Mouse (Mus musculus): Measurements from ENCODE around the gene Fcgr4.
A peak's percentile ranks its signal among the peaks of the same experiment; 100 is the strongest.
"Not testable (repeated sequence)": the region's sequence is repeated elsewhere in the genome, so short reads cannot be mapped to it uniquely, and the experiment has no call there.

Gene Fcgr4

DNA sequence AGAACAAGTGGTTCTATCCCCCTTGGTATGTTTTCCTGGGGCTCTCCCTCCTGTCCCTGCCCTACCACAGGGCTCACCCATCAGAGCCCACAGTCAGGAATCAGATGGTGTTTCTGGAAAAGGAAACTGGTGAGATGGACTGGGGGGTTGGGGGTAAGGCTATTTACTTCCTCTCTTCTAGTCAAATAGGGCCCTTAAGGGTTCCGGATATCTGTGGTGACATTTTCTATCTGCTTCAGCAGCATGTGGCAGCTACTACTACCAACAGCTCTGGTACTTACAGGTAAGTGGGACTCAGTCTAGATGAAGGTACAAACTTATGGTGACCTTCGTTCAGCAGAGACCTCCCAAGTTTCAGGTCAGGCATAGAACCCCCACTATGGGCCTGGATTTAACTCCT lies at the start of gene Fcgr4:
Gene Fcgr4 (plus strand): TSS at position 184 of the 400 bp plus-strand sequence.
- no peak for DNase-seq

DNA sequence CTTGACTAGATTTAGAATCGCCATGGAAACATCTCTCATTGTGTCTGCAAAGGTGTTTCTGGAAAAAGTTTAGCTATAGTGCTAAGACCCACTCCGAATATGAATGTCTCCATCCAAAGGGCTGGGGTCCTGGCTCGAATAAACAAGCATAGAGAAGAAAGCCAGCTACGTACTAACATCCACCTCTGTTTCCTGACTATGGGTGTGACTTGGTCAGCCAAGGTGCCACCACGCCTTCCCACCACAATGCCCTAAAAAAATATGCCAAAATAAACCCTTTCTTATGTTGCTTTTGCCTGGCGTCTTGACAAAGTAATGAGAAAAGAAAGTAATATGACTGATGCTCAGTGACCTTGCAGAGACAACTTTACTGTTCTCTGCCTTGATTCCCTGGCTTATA lies 46.2 kb upstream of the Fcgr4 start:
- DNase-seq = no peak

DNA sequence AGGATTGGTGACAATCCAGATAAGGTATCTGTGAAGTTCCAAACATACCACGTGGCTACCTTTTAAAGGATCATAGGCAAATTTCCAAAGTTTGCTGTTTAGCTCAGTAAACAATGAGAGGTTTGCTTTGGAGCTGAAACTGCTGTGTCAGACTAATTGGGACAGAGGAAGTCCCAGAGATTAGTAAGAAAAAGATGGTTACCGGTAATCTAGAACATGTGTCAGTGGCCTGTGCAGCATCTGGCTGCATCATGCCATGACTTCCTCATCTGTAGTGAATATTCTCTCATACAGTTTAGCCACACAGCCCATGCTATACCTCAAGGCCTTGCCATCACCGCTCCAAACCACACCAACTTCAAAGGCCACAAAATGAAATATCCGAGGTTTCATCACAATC lies 45.8 kb upstream of the Fcgr4 start:
- no peak for DNase-seq

DNA sequence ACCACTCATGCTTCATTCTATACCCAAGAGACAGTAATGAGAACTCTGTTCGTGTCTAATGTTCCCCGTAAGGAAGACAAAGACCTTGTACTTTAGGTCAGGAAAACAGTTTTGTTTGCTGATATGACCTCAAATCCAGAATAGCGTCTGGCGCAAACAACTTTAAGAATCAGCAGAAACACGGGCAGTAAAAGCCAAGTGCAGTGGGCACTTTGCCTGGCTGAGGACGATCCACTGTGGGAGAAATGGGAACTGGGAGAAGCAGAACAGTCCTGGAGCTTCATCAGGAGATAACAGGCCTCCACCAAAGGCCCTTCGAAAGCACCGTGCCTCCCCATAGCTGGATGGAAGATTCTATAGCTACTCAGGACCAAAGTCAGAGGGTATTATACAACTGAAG lies 44.5 kb upstream of the Fcgr4 start:
- DNase-seq = no peak

DNA sequence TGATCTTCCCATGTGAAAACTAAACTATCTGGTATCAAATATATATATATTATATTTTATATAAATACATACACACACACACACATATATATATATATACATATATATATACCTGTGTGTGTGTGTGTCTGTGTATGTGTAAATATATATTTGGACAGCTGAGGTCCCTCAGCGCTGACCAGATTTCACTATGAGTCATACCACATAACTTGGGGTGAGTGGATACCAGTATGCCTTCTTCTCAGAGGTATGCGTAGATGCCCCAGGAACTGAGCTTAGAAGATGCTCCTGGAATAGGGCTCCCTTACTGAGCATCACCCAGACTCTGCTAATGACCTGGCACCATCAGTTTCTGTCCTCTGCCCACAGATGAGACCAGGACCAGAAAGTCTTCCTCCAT lies 44.0 kb upstream of the Fcgr4 start:
- no peak for DNase-seq

DNA sequence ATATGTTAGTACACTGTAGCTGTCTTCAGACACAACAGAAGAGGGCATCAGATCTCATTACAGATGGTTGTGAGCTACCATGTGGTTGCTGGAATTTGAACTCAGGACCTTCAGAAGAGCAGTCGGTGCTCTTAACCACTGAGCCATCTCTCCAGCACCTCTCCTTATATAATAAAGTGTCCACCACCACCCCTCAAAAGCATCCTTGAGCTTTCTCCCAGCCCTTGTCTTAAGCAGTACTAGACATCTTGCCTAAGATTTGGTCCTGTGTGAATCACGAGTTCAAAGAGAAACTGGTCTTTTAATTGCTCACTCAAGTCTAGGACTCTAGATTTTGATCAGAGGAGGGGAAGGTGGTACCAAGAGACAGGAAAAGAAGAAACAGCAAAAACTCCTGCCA lies 43.4 kb upstream of the Fcgr4 start:
- DNase-seq = not testable (repeated sequence)

DNA sequence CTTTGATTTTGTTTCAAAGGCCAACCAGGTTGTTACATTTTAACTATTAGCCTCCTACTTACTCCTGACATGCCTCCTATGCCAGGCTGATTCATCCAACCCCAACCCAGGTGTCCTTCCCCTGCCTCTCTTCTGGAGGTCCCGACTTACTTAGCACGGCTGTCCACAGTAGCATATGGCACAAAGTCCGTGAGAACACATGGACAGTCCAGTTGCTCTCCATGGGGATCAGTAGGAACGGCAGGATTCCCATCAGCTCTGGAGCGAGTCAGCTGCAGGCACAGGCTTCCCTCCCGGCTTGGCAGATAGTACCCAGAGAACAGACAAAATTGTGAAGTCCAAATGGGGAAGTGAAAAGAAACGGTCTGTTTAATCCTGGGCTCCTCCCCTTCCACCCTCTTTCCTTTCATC lies 43.0 kb upstream of the Fcgr4 start:
- peak in 1 of 2 experiments; percentile 6 for DNase-seq

DNA sequence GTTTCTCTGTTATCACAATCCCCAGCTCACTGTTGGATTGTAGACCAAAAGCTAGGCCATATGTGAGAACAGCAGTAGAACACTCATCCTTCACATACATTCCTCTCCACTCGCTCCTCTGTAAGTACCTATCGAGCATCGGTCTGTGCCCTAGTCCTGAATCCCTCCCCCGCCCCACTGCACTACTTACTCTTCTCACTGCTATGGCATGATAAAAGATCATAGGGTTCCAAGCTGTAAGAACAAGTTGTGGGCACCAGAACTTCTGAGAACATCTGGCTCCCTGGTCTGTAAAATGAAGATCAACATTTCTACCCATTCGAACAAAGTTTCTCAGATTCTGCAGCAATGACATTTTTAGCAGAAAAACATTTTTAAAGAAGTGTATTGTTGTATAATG lies 42.3 kb upstream of the Fcgr4 start, which contains the start of gene Fcgr2b:
Gene Fcgr2b (minus strand): TSS at position 101 of the 400 bp plus-strand sequence.
- no peak for DNase-seq

DNA sequence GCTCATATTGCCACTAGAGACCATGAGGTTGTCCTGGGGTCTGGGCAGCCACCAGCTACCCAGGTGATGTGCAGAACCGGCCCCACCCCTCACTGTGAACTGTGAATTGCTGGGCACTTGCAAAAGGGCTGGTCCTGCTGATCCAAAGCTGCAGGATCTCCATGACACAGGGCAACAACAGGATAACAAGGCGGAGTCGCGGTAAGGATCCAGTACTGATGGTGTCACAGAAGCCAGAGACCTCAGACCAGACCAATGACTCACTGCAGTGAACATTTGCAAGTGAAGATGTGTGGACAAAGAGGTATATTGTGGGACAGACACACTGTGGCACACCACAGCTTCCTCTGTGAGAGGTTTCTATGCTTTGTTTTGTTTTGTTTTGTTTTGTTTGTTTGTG lies 40.1 kb upstream of the Fcgr4 start:
- DNase-seq = no peak

DNA sequence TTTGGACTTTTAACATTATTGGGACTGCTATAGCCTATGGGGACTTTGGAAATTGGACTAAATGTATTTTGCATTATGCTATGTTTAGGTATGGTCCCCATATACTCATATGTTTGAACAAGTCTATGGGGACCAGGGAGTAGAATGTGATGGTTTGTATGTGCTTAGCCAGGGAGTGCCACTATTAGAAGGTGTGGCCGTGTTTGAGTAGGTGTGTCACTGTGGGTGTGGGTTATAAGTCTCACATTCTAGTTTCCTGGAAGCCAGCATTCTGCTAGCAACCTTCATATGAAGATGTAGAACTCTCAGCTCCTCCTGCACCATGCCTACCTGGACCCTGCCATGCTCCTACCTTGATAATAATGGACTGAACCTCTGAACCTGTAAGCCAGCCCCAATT lies 37.0 kb upstream of the Fcgr4 start:
- not testable (repeated sequence) for DNase-seq

DNA sequence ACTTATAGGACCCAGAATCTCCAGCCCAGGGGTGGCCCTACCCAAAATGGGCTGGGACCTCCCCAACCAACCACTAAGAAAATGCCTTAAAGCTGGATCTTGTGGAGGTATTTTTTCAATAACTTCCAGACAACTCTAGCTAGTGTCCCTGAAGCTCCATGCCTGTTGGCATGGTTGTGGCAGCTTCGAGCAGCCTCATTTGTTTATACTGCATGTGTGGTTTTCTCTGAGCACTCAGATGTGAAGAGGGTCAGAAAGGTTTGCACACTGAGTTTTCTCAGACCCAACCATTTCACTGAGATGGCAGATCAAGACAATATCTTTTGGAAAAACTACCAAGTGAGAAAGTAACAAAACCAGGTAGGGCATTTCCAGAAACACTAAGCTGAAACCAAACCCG lies 36.4 kb upstream of the Fcgr4 start:
- no peak for DNase-seq

DNA sequence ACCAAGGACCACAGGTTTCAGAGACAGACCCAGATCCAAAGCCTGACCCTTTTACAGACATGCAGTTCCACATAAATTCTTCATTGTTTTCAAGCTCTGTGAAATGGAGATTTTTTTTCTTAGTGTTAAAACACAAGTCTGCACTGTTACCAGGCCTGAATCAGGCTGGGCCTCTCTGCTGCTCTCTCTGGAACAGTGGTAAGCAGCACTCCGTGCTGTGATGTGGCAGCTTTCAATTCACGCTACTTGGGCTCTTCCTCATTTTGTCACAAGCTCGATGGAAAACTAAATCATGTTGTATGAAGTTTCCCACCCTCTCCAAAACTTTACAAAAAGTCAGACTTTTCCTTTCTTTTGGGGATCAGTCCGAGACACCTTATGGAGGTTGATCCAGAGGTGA lies 35.7 kb upstream of the Fcgr4 start:
- DNase-seq = no peak

DNA sequence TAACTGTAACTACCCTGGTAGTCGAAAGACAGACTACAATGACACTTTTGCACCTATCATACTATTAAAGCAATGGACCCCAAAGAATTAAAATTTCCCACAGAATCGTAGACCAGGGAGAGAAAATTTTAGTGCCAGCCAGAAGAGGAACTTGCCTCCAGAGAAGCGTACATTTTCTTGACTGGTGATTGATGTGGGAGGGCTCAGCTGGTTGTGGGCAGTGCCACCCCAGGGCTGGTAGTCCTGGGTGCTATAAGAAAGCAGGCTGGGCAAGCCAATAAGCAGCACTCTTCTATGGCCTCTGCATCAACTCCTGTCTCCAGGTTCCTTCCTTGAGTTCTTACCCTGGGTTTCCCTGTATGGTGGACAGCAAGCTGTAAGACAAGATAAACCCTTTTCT lies 33.6 kb upstream of the Fcgr4 start:
- no peak for DNase-seq

DNA sequence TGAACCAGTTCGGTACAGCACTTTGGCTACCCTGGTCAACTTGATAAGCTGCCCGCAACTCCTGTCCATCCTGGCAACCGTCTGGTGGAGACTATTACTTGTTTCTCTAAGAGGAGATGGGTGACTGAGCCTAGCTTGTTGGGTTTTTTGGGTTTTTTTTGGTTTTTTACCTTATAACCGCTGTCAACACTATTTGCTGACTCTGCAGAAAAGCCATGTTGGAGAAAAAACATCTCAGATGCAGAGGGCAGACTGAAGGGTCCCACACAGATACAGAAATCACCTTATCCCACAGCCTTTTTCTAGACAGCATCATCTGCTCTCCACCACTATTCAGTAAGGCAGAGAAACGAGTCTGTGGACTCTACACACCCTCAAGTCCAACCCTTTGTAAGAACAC lies 32.9 kb upstream of the Fcgr4 start:
- DNase-seq = no peak

DNA sequence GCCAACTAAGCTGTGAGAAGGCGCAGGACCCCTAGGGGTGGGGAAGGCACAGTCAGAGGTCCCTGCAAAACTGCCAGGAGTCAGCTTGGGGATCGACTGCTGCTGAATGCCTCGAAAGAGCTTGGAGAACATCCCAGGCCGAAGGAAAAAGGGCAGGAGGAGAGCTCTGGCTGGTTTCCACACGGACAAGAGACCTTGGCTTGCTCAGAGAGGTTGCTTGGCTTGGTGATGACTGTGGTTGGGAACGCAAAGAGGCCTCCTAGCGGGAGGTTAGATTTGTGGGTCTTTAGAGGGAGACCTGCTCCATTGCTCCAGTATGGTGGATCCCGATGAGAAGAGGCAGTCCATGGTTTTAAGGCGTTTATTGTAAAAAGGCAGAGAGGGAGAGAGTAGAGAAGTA lies 29.1 kb upstream of the Fcgr4 start:
- DNase-seq = peak in 1 of 2 experiments; percentile 3

DNA sequence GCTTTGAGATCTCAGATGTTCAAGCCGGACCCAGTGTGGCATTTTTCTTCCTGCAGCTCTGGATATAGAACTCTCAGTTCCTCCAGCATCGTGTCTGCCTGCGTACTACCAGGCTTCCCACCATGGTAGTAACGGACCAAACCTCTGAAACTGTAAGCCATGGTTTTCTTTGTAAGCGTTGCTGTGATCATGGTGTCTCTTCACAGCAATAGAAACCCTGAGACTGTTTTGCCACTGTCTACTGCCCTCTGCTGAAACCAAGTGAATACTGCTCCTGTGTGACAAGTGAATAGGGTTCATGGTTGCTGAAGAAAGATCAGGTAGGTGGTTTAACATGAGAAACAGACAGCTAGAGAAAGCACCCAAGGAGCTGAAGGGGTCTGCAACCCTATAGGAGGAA lies 26.2 kb upstream of the Fcgr4 start:
- DNase-seq = peak; percentile 12 to 18

DNA sequence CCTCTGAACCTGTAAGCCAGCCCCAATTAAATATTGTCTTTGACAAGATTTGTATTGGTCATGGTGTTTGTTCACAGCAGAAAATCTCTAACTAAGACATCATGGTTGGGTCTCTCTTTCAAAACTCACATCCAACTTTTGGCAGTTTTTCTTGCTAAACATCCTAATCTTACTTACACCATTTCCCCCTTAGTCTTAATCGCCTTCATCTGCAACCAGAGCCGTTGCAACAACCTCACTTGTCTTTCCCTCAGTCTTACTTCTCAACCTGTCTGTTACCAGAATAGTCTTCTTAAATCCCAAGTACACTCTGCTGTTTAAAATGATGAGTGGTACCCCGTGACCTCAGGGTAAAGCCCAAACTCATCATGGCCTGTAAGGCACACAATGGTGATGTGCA lies 22.7 kb upstream of the Fcgr4 start:
- DNase-seq = no peak

DNA sequence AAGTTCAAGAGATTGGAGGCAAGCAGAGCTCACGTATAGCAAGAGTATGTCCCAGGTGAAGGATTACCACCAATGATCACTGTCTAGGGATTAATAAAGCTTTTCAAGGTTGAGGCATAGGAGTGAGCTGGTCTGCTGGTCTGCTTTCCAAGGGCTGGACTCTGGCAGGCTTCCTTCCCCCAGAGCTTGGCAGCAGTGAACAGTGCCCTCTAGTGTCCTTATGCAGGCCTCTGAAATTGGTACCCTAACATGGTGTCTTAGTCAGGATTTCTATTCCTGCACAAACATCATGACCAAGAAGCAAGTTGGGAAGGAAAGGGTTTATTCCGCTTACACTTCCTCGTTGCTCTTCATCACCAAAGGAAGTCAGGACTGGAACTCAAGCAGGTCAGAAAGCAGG lies 22.0 kb upstream of the Fcgr4 start:
- peak; percentile 58 to 59 for DNase-seq

DNA sequence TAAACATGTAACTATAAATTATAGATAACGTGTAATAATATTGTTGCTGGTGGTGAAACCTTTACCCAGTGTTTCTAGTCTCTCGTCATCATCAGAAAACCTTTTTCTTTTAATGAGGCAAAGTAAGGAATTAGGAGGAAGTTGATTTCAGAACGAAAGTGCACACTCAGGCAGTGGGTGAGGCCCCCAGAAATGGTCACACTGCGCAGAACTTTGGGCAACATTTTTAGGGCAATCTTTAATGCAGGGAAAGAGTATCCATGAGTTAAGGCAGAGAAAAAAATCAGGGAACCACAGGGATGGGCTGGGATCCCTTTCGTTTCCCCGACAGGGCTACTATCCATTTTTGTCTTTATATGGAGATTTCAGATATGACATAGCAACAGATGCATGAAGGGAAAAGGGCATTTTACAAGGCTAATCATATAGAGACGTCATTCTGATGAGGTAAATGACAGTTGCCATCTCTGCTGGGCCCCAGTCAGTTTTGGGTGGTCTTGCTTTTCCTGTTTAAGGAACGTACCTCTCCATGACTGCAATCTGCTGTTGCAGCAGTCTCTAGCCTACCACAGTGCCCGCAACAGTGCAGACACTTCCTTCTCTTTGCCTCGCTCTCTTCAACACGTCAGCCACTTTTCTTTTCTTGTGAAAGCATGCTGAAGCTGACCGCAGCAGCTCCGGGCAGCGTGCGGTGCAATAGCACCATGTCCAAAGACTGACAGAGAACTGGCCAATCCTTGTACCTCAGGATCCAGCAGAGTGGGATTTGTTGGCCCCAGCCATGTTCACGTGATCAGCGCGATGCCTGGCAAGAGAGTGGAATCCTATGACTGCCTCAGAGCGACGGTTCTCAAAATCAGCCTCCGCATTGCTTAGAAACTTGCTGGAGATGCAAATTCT lies 20.7 kb upstream of the Fcgr4 start:
- DNase-seq = peak; percentile 14 to 22

DNA sequence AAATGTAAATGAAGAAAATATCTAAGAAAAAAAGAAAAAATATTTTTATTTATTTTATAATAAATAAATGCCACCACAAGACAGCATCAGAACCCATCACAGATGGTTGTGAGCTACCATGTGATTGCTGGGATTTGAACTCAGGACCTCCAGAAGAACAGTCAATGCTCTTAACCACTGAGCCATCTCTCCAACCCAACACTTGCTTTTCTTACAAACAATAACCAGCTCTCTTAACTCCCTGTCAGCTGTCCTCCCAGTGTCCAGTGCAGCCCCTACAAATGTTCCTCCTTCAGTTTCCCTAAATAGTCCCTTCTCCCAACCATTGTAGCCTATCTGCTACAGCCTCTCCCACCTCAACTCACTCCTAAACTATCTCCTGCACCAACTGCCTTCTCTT lies 18.9 kb upstream of the Fcgr4 start:
- no peak for DNase-seq

DNA sequence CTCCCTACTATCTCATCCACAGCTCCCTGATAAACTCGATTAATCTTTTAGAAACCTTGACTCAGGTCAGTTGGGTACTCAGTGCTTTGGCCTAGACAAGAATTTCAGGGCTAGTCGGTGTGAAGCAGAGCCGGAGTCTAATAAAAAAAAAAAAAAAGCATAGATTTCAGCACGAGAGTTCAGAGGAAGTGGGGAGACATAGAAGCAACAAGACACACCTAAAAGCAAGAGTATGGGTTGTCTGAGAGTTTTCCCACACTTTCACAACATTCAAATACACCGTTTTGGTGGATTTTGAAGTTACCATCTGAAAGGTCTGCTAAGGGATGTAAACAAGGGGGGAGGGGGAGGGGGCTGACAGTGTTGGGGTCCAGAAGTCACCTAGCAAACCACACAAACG lies 13.6 kb upstream of the Fcgr4 start:
- no peak for DNase-seq

DNA sequence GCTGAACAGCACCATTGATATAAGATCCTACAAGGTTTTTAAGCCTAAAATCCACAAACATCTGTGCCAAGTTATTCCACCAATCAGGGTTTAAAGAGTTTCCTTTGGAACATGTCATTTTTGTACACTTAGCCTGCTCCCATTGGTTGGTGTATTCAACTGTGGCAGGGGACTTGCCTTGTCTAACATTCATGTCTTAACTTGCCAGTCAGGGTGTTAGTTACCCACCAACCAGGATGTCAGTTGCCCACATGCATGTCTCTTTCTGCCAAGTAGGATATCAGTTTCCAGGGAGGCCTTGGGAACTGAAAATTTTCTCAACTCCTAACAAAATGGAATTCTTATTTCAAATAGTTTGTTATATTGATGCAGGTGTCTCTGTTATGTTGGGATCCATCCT lies 13.1 kb upstream of the Fcgr4 start:
- no peak for DNase-seq

DNA sequence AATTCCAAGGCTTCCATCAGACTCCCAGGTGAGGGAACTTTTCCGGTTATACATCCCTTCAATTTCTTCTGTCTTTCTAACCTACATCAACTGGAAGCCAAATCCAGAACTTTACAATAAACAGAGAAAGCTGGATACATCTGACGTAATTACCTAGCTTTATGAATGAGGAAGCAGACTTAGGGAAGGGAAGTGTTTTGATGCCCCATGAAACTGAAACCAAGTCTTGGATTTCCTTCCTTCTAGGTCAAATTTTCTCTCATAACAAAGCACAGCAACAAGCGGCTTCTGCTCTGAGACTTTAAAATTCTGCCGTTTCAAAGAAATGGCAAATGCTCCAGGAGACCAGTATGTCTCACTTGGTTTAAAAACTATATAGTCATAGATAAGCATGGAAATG lies 12.4 kb upstream of the Fcgr4 start:
- no peak for DNase-seq

DNA sequence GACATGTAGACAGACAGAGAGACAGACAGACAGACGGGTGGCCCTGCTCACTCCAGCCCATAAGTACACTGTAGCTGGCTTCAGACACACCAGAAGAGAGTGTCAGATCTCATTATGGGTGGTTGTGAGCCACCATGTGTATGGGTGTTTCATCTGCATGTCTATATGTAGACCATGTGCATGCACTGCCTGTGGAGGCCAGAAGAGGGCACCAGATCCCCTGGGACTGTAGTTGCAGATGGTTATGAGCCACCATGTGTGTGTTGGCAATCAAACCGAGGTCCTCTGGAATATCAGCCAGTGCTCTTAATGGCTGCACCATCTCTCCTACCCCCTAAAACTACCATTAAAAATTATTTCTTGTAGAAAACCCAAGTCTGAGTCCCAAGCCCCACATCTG lies 11.8 kb upstream of the Fcgr4 start:
- DNase-seq = no peak

DNA sequence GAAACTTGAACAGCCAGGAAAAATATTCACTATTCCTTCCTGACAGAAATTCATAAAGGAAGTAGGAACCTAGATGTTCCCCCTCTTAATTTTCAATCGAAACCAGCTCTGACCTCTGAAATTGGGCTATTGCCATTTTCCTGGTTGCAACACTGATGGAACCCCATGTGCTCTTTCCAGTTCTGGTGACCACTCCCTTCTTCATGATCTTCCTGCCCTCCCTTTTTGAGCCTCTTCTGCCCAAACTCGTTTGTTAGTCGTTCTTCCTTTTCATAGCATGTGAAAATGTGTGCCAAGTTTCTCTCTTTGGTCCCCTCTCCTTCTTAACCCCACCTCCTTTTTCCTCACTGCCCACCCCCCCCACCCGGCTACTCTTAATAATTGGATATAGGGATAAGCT lies 7.0 kb upstream of the Fcgr4 start:
- no peak for DNase-seq

All from cerebellum, adult 18-20 months (tissue).